Mouse (Mus musculus) cerebellum, adult 2 months (tissue): ENCODE data around the gene Cerk.

Source experiments
- CTCF ChIP-seq: fragments of 200-500 bp; IDR thresholded peaks from 2 replicates; pipeline ENCODE4 v1.5.1; 2011; ENCODE audit warnings: low read depth, mild to moderate bottlenecking, control low read depth, low read length, moderate library complexity, borderline replicate concordance; ENCODE audit not compliant: insufficient read depth
- POLR2A ChIP-seq: fragments of 200-500 bp; IDR thresholded peaks from 2 replicates; pipeline ENCODE4 v1.6.1; 2011; ENCODE audit warnings: low read length, control low read depth, borderline replicate concordance; ENCODE audit not compliant: insufficient read depth

GRCm38 (mm10) chr15:86104401-86105344, 81.3 kb downstream of the Cerk start:
- TF ChIP-seq CTCF, result no peak
- TF ChIP-seq POLR2A, result no peak
